Mouse (Mus musculus): Measurements from ENCODE around the gene Hvcn1. TPM values are rescaled to one million over a fixed set of nuclear protein-coding genes. Genes with fewer than 3 reads are reported as not detected.

Gene Hvcn1
- 174 and 200 TPM in 2 replicates for polyA plus RNA-seq (2012; rRNA removed)

DNA sequence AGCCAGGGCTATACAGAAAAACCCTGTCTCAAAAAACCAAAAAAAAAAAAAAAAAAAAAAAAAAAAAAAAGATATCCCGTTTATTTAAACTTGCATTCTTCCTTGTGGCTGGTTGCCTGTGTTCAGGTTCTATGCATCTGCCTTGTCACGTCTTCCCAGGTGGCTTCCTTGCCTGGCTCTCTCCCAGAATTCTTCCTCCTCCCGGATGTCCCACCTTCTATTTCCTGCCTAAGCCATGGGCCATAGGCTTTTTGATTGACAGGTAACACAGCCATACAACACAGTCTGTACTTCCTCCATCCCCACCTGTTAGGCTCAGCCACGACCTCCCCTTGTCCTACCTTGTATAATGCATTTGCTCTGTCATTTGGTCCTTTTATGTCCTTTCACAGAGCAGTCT is at the start of gene Hvcn1:
Hvcn1 (plus strand) TSS at position 330 of the 400 bp plus-strand sequence.
- Histone ChIP-seq H3K4me1 (ENCODE audit: control insufficient read depth, insufficient read depth, insufficient read length) (peaks cover 22% of the 10 kb centered on the region; the same call in 1 of the 2 replicates), H3K27me3 (ENCODE audit: control insufficient read depth, insufficient read depth, low read length) (no peaks in the 10 kb centered on the region), H3K4me3 (ENCODE audit: extremely low read depth, insufficient read depth, insufficient read length) (no peak within 1 kb of the TSS), H3K36me3 (ENCODE audit: control insufficient read depth, insufficient read depth, low read length) (no peaks in the 10 kb centered on the region), H3K27ac (ENCODE audit: insufficient read depth, low read length) (peak within 1 kb of the TSS; percentile 95; the same call in 1 of the 2 replicates)
- WGBS = 48% methylated on average over 4 of the region's 4 CpGs
- TF ChIP-seq CTCF (IDR thresholded peaks at IDR 0.05; ENCODE audit: extremely low read depth, insufficient read depth, insufficient read length, insufficient replicate concordance) = no peak
- TF ChIP-seq POLR2A (IDR thresholded peaks at IDR 0.05; ENCODE audit: low read depth, low read length) = no peak
- no peak for DNase-seq (ENCODE audit: low read depth in 1 of 2, low spot score in 2 of 2)

DNA sequence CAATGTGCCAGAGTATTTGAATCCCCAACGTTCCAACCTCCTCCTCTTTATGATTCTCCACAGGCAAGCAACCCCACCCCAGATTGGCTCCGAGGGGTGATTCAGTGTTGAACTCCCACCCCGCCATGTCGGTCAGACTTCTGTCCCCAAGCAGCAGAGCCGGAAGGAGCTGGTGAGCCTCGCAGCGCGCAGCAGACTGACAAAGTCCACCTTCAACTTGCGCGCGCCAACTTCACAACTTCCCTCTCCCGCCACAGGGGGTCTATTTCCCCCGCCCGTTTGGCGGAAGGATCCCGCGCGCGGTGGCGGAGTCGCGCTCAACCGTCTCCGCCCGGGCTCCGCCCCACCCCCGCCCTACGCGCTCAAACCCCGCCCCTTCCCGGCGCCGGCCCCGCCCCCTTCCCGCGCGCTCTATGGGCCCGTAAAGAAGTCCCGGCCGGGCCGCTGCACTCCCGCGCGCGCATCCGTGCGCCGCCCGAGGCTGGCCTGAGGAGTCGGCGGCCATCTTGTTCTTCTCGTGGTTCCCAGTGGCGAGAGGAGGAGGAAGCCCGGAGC is 48.7 kb upstream of the Hvcn1 start, which contains the start of gene Ppp1cc:
Ppp1cc (plus strand) TSS at position 452 of the 555 bp plus-strand sequence.
- Histone ChIP-seq H3K36me3 (ENCODE audit: control insufficient read depth, insufficient read depth, low read length) (no peaks in the 10 kb centered on the region; the same call in 1 of the 2 replicates), H3K27me3 (ENCODE audit: control insufficient read depth, insufficient read depth, low read length) (no peaks in the 10 kb centered on the region), H3K4me3 (ENCODE audit: extremely low read depth, insufficient read depth, insufficient read length) (peak within 1 kb of the TSS; percentile 90), H3K27ac (ENCODE audit: insufficient read depth, low read length) (peak within 1 kb of the TSS; percentile 90), H3K4me1 (ENCODE audit: control insufficient read depth, insufficient read depth, insufficient read length) (peaks cover 16% of the 10 kb centered on the region; the same call in 1 of the 2 replicates)
- DNase-seq (ENCODE audit: low read depth in 1 of 2, low spot score in 2 of 2) = peak; percentile 85 to 90
- TF ChIP-seq CTCF (IDR thresholded peaks at IDR 0.05; ENCODE audit: extremely low read depth, insufficient read depth, insufficient read length, insufficient replicate concordance) (0 out of 2 replicates have a peak, but pooled peaks have one; percentile 14), POLR2A (IDR thresholded peaks at IDR 0.05; ENCODE audit: low read depth, low read length) (peak; percentile 63)
- under 1% methylated on average over 32 of the region's 54 CpGs for WGBS

DNA sequence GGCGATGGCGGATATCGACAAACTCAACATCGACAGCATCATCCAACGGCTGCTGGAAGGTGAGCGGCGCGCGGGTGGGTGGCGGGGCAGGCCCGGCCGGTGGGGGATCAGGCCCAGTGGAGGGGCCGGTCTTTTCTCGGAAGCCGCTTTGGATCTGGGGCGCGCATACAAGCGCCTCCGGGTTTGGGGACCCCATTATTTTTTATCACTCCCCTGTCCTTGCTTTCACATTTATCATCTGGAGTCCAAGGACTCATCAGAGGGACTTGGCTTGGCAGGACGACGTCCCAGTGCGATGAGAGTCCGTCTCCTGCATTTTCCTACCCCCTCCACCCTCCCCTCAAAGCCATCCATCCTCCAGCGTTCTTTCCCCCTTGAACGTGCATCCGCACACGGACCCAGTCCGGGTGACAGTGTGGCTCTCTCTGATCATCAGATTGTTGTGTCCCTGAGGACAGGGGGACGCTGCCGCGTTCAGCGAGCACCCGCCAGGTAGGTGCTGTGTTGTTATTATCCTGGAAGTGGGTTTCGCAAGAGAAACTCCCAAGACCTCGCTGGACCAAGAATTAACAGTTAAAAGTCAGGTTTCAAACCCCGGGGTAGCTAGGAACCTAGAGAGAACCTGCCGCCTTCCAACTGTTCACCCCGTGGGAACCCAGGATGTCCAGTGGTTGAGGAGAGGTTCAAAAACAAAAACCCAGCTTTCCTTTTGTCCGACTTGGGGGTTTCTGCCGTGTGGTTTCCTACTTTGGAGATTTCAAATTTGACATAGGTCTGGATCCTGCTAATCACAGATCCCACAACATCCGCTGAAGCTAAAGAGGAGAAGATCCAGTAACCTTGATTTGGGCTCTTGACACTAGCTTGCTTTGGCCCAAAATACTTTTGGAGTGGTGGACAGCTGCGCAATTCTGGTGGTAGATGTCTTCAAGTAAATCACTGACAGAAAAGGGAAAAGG is 47.8 kb upstream of the Hvcn1 start:
- DNase-seq (ENCODE audit: low read depth in 1 of 2, low spot score in 2 of 2) = no peak
- Histone ChIP-seq H3K27me3 (ENCODE audit: control insufficient read depth, insufficient read depth, low read length) (no peaks in the 10 kb centered on the region), H3K4me1 (ENCODE audit: control insufficient read depth, insufficient read depth, insufficient read length) (peaks cover 23% of the 10 kb centered on the region; the same call in 1 of the 2 replicates), H3K27ac (ENCODE audit: insufficient read depth, low read length) (peak overlapping the region; percentile 74), H3K36me3 (ENCODE audit: control insufficient read depth, insufficient read depth, low read length) (no peaks in the 10 kb centered on the region; the same call in 1 of the 2 replicates), H3K4me3 (ENCODE audit: extremely low read depth, insufficient read depth, insufficient read length) (peak overlapping the region; percentile 90)
- TF ChIP-seq POLR2A (IDR thresholded peaks at IDR 0.05; ENCODE audit: low read depth, low read length) (no peak), CTCF (IDR thresholded peaks at IDR 0.05; ENCODE audit: extremely low read depth, insufficient read depth, insufficient read length, insufficient replicate concordance) (no peak)
- 1% methylated on average over 42 of the region's 42 CpGs for WGBS

DNA sequence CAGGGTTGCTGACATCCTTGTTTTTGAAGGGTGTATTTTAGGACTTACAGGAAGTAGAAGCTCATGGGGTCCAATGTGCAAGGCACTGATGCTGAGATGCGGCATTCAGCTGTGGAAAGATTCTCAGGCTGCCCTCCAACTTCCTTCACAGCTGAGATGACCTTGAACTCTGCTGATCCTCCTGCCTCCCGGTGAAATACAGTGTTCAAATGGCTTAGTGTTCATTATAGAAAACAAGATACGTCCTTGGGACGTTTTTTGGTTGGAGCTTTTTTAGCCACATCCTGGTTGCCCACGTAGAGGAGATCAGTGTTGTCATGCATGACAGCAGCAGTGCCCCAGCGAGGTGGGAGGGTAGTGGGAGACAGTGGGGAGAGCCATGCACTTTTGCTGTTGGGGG is 43.4 kb upstream of the Hvcn1 start:
- TF ChIP-seq POLR2A (IDR thresholded peaks at IDR 0.05; ENCODE audit: low read depth, low read length) = no peak
- TF ChIP-seq CTCF (IDR thresholded peaks at IDR 0.05; ENCODE audit: extremely low read depth, insufficient read depth, insufficient read length, insufficient replicate concordance) = no peak
- Histone ChIP-seq H3K36me3 (ENCODE audit: control insufficient read depth, insufficient read depth, low read length) (peaks cover 8% of the 10 kb centered on the region), H3K27ac (ENCODE audit: insufficient read depth, low read length) (peak overlapping the region; percentile 76), H3K4me3 (ENCODE audit: extremely low read depth, insufficient read depth, insufficient read length) (no peak overlapping the region), H3K27me3 (ENCODE audit: control insufficient read depth, insufficient read depth, low read length) (no peaks in the 10 kb centered on the region), H3K4me1 (ENCODE audit: control insufficient read depth, insufficient read depth, insufficient read length) (peaks cover 27% of the 10 kb centered on the region; the same call in 1 of the 2 replicates)
- DNase-seq (ENCODE audit: low read depth in 1 of 2, low spot score in 2 of 2) = no peak
- WGBS = 8% methylated on average over 6 of the region's 6 CpGs

DNA sequence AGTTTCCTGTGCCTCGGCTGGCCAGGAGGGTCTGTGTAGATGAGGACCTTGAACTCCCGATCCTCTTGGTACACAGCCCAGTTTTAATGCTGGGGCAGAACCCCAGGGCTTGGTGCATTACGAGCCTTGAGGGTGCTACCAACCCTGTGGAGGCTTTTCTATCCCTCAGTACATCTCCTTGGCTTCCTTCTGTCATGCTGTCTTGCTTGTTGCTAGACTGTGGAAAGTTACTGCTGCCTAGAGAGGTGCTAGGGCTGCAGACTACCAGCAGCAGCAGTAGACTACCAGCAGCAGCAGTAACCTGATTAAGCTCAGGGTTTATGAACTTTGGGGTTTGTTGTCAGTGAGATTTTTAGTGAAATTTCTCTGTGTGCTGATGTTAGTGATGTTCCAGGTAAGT is 42.6 kb upstream of the Hvcn1 start:
- no peaks in the 10 kb centered on the region for H3K27me3 ChIP-seq (ENCODE audit: control insufficient read depth, insufficient read depth, low read length)
- H3K27ac ChIP-seq (ENCODE audit: insufficient read depth, low read length) = no peak overlapping the region
- peaks cover 27% of the 10 kb centered on the region; the same call in 1 of the 2 replicates for H3K4me1 ChIP-seq (ENCODE audit: control insufficient read depth, insufficient read depth, insufficient read length)
- DNase-seq (ENCODE audit: low read depth in 1 of 2, low spot score in 2 of 2) = no peak
- peaks cover 14% of the 10 kb centered on the region for H3K36me3 ChIP-seq (ENCODE audit: control insufficient read depth, insufficient read depth, low read length)
- TF ChIP-seq POLR2A (IDR thresholded peaks at IDR 0.05; ENCODE audit: low read depth, low read length) (no peak), CTCF (IDR thresholded peaks at IDR 0.05; ENCODE audit: extremely low read depth, insufficient read depth, insufficient read length, insufficient replicate concordance) (no peak)
- WGBS = 79% methylated on average over 3 of the region's 3 CpGs
- no peak overlapping the region for H3K4me3 ChIP-seq (ENCODE audit: extremely low read depth, insufficient read depth, insufficient read length)

DNA sequence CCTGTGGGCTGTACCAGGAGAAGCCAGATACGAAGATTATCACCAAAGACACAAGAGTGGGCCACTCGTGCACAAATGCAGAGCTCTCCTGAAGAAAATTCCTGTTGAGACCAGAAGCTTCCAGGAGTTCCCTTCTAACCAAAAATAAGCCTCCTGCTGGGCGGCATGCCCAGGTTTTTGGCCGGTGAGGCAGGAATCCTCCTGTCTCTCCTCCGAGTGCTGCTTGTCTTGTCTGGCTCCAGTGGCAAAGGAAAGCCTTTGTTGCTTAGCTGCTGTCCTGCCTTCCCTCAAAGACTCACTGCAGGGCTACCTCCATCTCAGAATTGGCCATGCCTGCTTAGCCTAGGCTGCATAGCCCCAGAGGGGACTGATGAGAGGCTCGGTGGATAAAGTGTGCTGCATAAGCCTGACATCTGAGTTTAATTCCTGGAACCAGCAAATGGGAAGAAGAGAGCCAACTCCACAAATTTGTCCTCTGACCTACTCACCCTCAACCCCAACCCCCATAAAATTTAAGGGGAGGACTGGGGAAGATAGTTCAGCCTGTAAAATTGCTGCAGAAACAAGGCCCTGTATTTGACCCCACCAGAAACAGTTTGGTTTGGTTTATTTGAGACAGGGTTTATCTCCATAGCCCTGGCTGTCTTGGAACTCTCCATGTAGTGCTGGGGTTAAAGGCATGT is 41.2 kb upstream of the Hvcn1 start:
- DNase-seq (ENCODE audit: low read depth in 1 of 2, low spot score in 2 of 2) = no peak
- 86% methylated on average over 6 of the region's 6 CpGs for WGBS

More for the DNA sequence above, 41.2 kb upstream of the Hvcn1 start:
- Histone ChIP-seq H3K27ac (ENCODE audit: insufficient read depth, low read length) (no peak overlapping the region), H3K4me1 (ENCODE audit: control insufficient read depth, insufficient read depth, insufficient read length) (peaks cover 27% of the 10 kb centered on the region; the same call in 1 of the 2 replicates), H3K4me3 (ENCODE audit: extremely low read depth, insufficient read depth, insufficient read length) (no peak overlapping the region), H3K27me3 (ENCODE audit: control insufficient read depth, insufficient read depth, low read length) (no peaks in the 10 kb centered on the region), H3K36me3 (ENCODE audit: control insufficient read depth, insufficient read depth, low read length) (peaks cover 21% of the 10 kb centered on the region)
- no peak for TF ChIP-seq POLR2A (IDR thresholded peaks at IDR 0.05; ENCODE audit: low read depth, low read length)
